Mouse (Mus musculus): ENCODE results near the gene Fam155a.
A peak's percentile ranks its signal among the peaks of the same experiment; 100 is the strongest.
"Not testable (repeated sequence)": the region's sequence is repeated elsewhere in the genome, so short reads cannot be mapped to it uniquely, and the experiment has no call there.

The Fam155a gene

GRCm38 (mm10) chr8:9770999-9771605, at the start of gene Fam155a:
Fam155a (minus strand) TSS chr8:9771161.
- no peak for DNase-seq (ENCODE audit: low spot score)

DNA sequence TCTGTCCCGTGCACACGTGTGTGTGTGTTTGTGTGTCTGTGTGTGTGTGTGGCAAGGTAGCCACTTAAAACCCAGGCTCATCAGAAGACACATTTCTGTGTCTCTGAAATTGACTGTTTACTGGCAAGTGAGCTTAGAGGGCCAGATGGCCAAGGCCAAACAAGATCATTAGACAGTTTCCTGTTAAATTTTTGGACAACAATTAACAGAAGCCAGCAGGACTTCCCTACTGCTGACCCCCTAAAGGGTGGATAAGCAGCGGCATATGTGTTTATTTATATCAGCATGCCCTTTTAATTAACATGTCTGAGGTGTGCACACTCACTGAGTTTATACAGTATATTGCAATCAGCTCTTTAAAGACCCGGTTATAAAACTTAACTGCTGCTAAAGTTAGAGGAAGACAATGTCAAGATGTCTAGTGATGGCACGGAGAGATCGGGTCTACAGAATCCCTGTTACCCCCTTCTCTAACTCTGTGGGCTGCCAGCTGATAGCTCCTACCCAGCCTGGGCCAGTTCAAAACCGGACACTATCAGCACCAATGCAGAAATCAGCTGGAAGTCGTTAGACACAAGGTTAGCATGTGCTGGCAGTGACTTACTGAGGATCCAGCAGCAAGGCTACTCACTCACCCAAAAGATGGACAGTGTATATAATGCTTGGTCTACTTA, 42.4 kb upstream of the Fam155a start:
- no peak for DNase-seq (ENCODE audit: low spot score)

DNA sequence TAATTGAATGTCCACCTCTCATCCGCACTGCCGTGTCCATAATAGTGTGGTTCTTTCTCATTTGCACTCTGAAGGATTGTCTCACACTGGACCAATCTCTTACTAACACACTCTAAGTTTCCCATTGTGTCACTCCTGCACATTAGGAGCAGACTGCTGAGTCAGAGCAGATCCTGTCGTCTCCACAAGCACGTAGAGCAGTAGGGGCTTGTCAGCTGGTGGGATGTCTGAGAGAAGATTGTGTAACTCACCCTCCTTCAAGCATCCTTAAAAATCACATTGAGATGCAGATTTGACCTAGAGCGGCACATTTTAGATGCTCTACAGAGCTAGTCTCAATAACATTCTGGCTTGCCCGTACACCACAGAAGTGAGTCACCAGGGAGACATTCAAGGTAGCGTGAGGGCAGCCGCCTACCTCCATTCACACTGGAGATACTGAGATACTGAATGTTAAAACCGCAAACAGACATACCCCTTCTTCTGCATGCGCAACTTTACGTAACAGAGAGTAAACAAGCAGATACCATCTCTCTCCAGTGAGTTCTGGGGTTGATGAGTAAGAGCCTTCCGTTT, 40.1 kb upstream of the Fam155a start:
- DNase-seq (ENCODE audit: low spot score), result no peak

- peak; percentile 31 for DNase-seq (ENCODE audit: low spot score)
These were observed 37.6 kb upstream of the Fam155a start for GRCm38 (mm10) chr8:9808596-9808995.

- no peak for DNase-seq (ENCODE audit: low spot score)
These were observed 34.7 kb upstream of the Fam155a start for GRCm38 (mm10) chr8:9805676-9806075.

GRCm38 (mm10) chr8:9800346-9800745, 29.4 kb upstream of the Fam155a start:
- DNase-seq (ENCODE audit: low spot score), result not testable (repeated sequence)

- no peak for DNase-seq (ENCODE audit: low spot score)
These were observed 29.0 kb upstream of the Fam155a start for GRCm38 (mm10) chr8:9799923-9800322.

DNA sequence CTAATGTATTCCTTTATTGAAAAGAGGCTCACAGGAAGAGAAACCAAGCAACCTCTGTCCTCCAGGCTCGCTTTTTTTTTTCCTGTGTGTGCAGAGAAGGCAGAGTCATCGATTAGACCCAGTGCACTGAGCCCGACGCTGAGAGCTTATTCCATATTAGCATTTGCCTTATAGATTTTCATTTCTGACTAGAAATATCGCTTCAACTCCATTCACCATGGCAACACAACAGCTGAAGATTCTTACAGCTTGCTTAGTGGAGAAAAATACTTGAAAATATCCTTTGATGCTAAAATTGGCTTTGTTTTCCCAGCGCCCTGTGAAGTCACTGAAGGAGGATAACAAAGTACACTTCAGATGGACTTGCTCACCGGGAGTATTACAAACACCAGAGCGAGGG, 26.6 kb upstream of the Fam155a start:
- DNase-seq (ENCODE audit: low spot score), result no peak

DNA sequence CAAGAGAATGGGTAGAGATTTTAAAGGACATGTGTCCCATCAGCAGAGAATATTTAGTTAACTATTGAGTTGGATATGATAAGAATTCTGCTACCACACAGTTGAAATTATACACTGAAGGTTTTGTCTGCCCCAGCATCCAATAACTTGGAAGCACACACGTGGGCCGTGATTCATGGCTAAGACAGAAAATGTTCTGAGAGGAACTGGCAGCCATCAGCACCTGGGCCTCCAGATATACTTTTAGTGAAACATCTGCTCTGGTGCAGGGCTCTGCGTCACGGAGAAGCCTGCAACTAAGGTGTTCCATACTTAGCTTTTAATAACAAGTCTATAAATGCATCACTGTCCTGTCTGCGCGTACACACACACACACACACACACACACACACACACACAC, 24.8 kb upstream of the Fam155a start:
- DNase-seq (ENCODE audit: low spot score), result no peak

DNA sequence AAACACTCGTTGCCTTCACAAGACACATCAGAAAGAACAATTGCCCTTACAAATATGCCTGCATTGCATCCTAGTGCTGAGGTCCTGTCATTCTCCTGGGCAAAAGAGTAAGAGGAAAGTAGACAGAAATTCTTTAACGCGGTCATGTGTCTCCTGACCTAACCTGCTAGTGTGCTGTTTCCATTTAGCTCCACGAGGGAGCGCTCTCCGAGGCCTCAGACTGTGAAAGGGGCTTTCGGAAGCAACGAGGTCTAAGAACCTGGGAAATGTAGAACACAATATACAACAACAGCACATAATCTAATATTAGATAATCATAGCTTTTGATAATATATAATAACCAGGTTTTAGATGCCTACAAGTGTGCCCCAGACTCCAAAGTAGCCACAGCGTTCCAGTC, 22.4 kb upstream of the Fam155a start:
- DNase-seq (ENCODE audit: low spot score), result no peak

DNA sequence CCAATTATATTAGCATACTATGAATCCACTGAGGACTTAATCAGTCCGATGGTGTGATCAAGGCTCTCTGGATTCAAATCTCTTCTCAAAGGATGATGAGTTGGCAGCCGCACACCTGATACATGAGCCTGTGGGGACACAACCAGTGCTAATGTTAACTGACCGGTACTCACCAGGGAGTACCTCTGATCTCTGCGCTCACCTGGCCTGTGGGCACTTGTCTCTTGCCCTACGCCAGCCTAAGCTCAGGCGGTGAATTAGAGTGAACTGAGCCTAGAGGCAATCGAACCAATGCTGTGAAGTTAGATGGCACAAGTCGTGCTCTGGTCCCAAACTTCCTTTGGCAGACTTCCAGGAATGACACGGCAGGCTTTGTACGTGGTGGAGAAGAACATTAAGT, 9.4 kb upstream of the Fam155a start:
- no peak for DNase-seq (ENCODE audit: low spot score)

- DNase-seq (ENCODE audit: low spot score), result no peak
These were observed 7.2 kb upstream of the Fam155a start for GRCm38 (mm10) chr8:9778148-9778547.

GRCm38 (mm10) chr8:9776818-9777217, 5.9 kb upstream of the Fam155a start:
- no peak for DNase-seq (ENCODE audit: low spot score)

- no peak for DNase-seq (ENCODE audit: low spot score)
These were observed 1.5 kb upstream of the Fam155a start for GRCm38 (mm10) chr8:9772519-9772840.

GRCm38 (mm10) chr8:9771606-9772518, 901 bp upstream of the Fam155a start:
- DNase-seq (ENCODE audit: low spot score), result no peak

GRCm38 (mm10) chr8:9770261-9770998, 531 bp downstream of the Fam155a start:
- no peak for DNase-seq (ENCODE audit: low spot score)

DNA sequence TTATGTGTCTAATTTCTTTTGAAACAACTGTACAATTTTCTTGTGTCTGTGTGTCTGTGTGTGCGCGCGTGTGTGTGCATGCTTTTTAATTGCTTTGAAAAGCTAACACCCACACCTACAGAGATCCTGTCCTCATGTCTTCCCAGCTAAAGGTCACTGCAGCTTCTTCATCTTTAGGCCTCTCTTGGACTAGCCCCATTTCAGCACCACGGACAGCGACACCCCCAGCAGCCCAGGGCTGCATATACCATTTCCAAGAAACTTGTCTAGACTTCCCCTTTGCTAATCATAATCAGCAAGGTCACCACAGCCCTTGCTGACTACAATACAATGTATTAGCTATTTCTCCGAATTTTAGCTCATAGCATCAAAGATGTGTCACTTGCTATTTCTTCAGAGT, 1.9 kb downstream of the Fam155a start:
- DNase-seq (ENCODE audit: low spot score), result peak; percentile 64

- DNase-seq (ENCODE audit: low spot score), result no peak
These were observed 35.8 kb downstream of the Fam155a start for GRCm38 (mm10) chr8:9735169-9735568.

DNA sequence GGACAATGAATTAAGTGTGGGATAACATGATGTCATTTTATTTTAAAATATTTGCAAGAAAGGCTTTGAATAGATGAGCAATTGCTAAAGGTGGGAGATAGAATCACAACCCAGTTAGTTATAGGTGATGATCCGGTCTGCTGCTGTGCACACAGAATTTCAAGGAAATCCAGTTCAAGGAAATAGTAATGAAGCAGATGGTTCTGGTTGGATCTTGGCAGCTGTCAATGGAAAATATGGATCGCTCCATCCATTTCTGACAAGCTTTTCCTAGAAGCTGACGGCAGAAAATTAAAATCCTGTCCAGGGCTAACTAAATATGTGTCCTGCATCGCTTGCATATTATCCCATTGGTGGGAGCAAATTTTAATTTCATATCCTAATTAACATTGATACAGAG, 61.2 kb downstream of the Fam155a start:
- no peak for DNase-seq (ENCODE audit: low spot score)

- no peak for DNase-seq (ENCODE audit: low spot score)
These were observed 63.5 kb downstream of the Fam155a start for GRCm38 (mm10) chr8:9707433-9707832.

DNA sequence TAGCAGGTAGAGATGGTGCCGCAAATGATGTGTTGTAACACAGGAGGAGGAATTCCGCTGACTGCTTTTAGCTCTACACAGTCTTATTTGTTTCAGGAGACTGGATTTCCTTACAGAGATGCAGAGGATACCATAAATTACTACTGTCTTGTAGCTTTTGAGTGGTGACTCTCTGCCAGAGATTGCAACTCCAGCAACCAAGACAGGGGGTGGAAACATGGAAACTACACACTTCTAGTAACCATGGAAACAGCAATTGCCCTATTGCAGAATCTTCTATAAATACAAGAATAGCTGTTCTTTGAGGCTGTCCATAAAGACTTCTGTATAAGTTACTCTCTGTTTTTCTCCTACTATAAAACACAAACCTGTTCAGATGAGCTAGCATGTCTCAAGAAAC, 76.2 kb downstream of the Fam155a start:
- DNase-seq (ENCODE audit: low spot score), result no peak

- no peak for DNase-seq (ENCODE audit: low spot score)
These were observed 78.6 kb downstream of the Fam155a start for GRCm38 (mm10) chr8:9692370-9692769.

Data from testis, postnatal 14 days (tissue).